Mouse (Mus musculus) kidney, adult 8-10 months (tissue): Measurements from ENCODE around the gene Trak1.

Experiments
- DNase-seq, 2 experiments: peaks; one replicate each; pipeline ENCODE4 v3.0.0; 2022

The Trak1 gene

DNA sequence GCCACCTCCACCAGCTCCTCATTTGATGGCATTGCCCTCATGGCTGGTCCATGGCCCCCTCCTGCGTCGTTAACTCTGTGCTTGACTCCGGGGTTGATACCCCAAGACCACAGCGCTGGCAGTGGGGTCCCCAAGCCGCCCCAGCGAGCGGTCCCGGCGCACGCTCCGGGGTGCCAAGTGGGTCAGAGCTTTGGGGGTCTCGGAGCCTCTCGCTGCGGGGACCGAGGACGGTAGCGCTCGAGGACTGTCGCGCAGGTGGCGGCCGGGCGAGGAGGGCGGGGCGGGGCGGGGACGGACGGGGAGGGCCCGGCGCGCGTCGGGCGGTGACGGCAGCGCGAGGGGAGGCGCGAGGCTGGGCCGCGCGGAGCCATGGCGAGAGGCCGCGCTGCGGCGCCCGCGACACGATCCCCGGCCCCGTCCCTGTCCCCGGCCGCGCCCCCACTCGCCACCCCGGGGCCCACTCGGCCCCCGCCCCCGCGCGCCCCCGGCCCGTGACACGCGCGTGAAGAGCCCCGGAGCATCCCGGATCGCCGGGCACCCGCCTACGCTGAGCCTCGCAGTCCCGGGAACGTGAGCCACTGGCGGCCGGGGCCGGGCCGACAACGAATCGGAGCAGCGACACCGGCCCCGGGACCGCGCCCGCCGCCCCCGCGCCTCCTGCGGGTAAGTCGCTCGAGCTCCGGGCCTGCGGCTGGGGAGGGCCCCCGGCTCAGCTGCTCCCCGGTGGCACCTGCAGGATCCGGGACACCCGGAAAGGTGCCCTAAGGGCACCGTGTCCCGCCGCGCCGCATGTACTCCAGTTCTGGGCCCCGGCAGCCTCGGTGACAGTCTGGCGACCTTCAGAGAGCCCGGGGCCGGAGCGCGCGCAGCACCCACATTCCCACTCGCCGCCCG, at the start of gene Trak1:
TSS of gene Trak1 (plus strand) at position 332 of the 894 bp plus-strand sequence.
- DNase-seq, result peak in 1 of 2 experiments; percentile 45

DNA sequence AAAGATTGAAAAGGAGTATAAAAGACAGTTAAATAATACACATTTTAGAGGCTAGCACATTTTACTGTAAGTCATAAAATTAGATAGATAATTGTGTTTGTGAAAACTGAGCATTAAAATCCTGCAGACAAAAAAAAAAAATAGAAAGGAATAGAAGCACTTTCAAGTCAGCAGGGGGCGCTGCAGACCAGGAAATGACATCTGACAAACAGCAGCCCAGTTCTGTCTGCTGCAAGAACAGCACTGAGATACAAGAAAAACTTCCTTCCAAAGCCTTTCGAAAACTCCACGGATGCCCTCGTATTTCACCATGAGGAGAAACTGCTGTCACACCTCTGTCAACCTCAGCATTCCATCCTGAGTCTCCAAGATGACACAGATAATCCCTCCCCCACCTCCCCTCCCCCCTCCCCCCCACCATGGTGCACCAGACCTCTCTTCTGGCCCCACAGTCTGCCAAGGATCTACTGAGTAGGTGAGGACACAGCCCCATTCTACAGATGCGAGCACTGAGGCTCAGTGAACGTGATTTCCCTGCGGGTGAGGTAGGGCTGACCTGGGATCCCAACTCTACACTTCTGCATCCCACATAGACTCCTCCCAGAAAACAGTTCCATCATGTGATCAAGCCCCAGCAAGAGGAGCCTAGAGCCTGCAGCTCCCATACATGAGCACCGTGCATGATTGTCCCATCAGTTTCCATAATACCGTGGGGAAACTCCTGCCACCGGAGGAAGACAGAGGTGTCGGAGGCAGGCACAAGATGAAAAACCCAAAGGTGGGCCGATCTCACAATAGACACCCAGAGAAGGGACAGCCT, 49.1 kb upstream of the Trak1 start:
- peak; percentile 62 to 87 for DNase-seq

DNA sequence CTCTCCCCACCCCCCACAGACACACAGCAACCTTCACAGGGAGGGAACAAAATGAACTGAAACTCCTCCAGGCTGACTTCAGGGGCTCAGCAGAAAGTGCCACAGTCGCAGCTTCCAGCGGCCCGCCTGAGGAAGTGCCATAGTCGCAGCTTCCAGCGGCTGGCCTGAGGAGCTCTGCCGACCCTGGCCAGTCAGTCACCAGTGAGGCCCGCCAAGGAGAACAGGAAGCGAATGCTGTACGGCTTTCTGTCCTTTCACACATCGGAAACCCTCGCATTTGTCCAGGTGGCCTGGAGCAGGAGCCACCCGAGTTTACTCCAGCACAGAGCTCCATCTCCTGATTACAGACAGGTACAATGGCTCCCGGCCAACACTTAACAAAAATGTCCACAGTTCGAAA, 47.5 kb upstream of the Trak1 start:
- DNase-seq, result no peak

DNA sequence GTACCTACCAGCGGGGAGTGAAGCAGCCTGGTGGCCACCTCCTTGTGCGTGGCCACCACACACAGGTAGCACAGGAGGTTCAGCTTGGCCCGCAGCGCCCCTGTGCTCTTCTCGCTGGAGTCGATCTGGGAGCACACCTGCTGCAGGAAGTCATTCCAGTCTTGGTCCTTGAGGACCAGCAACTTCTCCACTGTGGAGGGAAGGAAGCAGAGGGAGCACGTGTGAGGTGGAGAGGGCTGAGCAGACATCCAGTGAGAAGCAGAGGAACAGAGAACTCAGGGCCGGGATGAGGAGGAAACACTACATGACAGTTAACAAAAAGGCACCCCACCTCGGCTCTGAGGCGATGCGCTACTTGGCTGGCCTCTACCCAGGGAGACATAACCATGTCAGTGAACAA, 46.4 kb upstream of the Trak1 start:
- DNase-seq, result no peak

DNA sequence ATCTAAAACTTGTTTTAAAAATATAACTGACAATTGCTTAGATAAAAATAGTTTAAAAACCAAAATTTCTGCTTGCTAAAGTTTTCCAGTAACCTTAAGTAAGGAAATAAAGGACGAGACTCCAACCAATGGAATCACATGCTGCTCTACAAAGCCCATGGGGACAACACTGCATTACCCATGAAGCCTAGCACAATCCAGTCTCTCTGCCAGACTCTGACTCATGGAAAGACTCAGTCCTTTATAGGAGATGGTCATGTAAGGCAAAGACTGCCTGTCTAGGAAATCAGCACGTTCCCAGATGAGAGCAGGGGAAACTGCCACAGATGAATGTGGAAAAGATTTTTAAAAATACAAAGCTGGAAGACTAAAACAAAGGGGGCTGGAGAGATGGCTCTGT, 43.3 kb upstream of the Trak1 start:
- DNase-seq, result no peak

DNA sequence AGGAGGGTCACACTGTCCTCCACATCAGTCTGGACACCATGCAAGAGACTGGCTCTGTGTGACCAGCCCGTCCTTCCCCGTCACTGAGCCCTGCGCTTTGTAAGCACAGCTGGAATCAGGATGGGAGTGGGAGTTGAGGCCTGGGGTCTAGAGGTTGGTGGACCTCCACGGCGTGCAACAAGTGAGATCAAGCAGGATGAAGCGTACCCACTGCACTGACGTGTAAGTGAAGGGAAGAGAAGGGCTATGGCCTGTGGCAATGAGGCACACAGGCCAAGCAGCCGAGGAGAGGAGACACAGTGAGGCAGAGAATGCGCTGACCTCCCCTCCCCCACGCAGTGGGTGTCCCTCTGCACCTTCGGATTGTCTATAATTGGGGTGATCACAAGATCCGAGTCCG, 42.5 kb upstream of the Trak1 start:
- no peak for DNase-seq

DNA sequence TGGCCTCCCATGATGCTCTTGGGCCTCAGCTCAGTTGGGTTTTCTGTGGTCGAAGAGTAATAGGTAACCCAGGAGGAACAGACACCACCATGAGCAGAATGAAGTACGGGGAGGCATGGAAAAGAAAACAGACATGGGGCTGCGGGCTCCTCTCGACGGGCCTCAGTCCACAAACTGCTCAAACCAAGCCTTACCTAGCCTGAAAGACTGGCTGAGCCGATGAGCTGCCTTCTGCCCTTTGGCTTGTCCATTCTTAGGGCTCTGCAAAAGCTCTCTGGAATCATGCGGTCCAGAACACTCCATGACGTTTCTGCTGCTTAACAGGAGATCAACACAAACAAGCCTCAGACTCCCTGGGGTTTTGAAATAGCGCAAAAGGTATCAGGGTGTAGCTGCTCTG, 40.2 kb upstream of the Trak1 start:
- no peak for DNase-seq

DNA sequence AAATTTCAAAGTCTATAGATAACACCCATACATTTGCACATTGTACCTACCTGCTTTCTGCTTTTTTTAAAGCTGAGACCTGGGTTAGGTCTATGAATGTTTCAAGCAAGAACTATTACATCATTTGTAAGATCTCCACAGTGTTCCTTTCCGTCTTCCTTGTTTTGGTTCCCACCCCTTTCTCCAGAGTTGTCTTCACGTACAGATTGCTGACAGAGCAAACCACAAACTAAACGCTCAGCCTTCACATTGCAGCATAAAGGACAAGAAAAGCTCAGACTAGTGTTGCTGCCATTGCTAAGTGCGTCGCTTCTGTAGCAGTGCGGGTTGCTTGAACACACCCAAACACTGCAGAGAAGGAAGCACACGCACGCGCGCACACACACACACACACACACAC, 32.0 kb upstream of the Trak1 start:
- no peak for DNase-seq

DNA sequence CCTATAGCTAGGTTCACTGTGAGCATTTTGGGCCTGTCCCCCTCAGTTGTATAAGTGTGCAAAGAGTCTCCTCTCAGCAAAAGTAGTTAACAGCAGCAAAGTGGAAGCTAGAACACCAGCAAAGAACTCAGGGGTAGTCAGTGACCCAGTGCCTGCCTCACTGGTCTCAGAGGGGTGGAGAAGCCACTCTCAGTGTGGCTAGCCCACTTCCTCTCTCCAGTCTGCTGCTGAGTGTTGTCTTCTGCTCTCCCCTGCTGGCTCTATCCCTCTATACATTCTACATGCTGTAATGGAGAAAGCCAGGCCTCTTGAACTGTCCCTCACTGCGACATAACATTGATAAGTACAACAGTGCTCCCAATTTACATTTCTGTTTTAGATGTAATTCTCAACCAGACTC, 26.2 kb upstream of the Trak1 start:
- no peak for DNase-seq

DNA sequence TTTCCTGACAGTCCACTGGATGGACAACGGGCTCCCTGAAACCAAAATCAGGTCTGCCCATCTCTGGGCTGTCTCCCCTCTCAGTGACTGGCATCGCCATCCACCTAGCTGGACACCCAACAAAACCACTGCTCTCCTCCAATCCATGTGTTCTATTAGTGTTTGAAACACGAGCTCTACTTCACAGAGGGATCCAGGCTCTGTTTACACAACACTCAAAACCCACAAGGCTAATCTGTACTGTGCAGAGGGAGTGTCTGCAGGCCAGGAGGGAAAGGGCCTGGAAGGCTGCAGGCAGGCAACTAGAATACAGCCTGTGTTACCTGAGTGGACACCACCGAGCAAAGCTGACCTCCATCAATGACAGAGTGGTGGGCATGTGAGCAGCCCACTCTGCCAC, 25.7 kb upstream of the Trak1 start:
- no peak for DNase-seq

DNA sequence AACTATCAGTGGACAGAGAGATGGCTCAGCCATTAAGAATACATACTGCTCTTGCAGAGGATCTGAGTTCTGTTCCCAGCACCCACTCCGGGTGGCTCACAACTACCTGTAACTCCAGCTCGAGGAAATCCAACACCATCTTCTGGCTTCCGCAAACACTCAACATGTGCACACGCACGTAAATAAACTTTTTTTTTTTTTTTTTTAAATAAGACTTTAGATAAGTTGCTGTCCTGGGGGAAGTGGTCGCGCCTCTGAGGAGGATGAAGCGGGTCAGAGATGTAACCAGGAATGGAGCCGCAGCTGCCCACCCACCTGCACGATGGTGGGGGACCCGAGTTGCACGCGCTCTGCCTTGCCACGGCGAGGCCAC, 20.6 kb upstream of the Trak1 start:
- DNase-seq, result no peak

DNA sequence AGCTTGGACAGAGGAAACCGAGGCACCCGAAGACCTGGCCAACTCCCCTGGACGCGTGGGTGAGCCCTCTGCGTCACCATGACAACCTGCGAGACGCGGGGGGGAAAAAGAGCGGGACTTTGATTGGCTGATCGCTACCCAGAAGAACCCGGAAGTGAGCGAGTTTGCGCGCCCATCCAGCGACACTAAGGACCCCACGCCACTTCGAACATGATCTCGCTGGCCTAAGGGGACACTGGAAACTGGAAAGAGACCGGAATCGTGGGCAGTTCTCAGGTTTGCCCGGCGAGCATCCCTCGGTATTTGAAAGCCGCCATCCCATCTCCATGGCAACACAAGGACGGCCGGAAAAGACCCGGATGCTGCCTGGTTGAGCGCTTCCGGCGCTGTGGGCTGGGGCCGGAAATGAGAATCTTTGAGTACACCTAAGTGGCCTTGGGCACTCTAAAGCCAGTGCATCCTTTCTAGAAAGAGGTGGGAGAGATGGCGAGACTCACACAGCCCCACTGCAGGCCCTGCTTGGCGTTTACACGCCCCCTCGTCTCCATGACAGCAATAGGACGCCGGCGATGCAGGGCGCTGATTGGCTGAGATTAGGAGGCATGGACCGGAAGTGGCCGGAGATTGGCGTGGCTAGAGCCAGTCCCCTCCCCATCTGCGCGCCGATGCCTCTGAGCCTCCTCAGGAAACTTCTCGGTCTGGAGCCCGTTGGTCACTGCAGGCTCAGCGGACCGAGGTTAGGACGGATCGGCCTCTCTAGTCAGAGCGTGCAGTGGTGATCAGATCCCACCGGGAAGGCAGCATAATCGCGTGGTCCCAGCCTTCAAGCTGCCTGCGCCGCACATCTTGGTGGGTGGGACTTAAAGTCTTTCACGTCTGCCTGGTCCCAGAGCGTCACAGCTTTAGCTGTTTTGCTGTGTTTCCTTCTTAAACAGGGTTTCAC, 19.9 kb upstream of the Trak1 start, which contains the start of gene Ulk4:
TSS of gene Ulk4 (minus strand) at position 80 of the 943 bp plus-strand sequence.
- DNase-seq, result peak; percentile 93 to 95

DNA sequence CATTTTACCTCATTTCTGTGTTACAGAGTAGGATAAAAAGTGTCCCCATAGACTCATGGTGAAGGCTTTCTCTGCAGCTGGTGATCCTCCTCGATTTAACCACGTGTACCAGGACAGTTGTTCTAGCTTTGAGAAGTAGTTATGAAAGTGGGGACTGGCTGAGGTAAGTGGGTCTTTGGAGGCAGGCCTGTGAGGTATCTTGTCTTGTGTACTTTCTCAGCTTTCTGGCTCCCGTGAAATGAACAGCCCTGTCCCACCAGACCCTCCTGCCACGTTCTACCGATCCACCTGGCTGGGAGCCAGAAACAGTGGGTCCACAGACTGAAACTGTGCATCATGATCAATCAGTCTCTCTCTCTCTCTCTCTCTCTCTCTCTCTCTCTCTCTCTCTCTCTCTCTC, 18.1 kb upstream of the Trak1 start:
- DNase-seq, result no peak

DNA sequence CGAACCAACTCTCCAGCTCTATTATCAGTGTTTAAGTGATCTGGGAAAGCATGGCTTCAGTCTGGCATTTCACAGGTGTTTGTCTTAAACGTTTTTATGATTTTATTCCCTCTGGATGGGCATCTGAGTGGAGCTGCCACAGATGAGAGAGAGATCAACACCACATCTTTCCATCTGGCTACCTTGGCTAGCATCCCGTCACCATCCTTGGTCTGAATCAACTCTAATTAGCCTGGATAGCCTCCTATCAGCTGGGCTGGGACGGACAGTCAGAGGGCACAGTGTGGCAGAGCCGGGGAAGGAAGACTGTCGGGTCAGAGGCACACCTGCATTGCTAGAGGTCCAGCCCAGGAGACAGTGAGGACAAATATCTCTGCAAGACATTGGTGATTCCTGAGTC, 15.4 kb upstream of the Trak1 start:
- no peak for DNase-seq

DNA sequence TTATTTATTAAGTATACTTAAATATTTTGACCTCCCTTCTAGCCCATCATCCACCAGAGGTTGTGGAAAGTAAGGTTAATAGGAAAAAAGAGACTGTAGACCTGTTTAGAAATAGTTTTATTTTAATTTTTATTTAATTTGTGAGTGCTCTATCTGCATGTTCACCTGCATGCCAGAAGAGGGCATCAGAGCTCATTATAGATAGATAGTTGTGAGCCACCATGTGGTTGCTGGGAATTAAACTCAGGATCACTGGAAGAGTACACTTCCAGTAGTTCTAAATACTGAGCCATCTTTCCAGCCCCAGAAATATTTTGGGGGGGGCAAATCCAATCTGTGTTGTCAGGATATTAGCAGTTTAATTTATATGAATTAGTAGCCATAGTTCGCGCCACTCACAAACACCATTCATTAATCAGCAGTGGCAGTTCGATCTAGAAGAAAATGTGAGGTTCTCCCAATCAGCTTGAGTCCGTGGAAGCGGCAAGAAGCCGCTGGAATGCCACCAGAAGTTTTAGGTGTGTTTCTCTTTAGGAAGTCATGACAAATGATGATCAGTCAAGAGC, 13.6 kb upstream of the Trak1 start:
- DNase-seq, result no peak

DNA sequence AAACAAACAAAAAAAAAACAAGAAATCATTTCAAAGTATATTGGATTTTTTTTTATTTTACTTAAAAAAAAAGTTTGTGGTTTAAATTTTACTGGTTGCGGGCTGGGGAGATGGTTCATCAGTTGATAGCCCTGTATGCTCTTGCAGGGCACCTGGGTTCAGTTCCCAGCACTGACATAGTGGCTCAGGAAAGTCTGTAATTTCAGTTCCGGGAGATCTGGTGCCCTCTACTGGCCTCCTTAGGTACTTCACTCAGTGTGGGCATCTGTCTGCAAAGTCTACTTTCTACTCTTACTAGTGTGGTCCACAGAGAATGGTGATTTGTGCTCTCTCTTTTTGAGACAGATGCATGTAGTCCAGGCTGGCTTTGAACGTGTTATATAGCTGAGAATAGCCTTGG, 12.9 kb upstream of the Trak1 start:
- peak in 1 of 2 experiments; percentile 53 for DNase-seq

DNA sequence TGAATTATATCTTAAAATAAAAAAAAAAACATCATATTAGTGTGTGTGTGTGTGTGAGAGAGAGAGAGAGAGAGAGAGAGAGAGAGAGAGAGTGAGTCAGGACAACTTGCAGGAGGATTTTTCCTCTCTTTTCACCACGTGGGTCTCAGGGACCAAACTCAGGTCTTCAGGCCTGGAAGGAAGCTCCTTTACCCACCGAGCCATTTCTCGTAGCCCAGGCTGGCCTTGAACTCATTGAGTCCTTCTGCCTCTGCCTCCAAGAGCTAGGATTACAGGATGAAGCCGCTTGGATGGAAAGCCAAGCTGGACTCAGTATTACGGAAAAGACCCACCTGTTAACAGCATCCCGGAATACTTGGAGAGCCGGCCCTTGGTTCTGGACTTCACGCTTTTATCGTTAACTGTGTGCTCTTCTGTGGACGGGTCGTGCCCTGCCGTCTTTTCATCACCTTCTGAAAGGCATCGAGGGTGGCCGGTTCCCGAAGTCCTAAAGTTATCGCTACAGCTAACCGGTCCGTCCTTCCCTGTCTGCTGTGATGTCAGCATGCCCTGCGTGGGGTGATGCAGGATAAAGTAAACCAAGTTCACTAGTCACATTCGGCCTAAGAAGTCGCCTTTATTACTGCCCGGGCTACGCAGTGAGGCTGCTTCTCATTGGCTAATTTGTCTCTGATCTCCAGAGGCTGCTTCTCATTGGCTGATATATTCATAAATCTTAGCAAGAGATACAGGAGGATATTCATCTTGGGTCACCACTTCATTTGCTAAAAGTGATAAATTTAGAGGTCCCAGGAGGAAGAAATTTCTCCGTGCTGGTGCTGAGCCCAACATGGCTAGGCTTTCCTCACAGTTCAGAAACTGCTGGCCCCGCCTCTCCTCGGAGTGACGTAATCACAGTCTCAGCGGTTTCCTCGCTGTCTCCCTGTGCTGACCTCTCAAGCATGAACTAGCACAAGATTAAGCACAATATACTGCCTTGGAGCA, 11.7 kb upstream of the Trak1 start:
- DNase-seq, result peak; percentile 75 to 90

DNA sequence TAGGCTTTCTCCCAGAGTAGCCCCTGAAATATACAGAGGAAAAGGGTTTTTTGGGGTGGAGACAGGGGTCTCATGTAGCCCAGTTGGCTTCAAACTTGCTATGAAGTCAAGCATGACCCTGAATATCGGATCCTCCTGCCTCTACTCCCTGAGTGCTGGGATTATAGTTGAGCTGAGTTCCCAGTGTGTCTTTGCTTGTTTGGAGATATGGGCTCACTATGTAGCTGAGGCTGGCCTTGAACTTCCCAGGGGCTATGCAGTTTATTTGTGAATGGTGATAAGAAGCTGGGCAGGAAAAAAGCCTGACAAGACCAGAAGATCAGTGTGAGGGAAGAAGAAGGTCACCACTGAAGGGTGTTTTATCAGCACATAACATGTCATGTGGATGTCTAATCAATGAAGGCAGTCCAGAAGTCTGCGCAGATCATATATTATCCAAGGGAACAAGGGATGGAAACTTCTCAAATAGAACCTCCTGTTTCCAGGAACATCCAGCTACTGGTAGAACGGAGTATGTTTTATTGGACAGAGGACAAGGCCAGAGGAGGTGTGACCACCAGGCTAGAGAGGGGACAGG, 10.9 kb upstream of the Trak1 start:
- no peak for DNase-seq

DNA sequence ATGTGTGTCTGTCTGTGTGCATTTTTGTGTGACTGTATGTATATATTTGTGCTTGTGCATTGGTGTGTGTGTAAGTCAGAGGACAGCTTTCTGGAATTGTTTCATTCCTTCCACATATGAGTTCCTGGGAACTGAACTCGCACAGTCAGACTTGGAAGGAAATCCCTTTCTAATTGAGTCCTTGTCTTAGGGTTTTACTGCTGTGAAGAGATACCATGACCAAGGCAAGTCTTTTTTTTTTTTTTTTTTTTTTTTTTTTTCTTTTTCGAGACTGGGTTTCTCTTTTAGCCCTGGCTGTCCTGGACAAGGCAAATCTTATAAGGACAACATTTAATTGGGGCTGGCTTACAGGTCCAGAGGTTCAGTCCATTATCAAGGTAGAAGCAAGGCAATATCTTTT, 6.0 kb upstream of the Trak1 start:
- DNase-seq, result no peak

DNA sequence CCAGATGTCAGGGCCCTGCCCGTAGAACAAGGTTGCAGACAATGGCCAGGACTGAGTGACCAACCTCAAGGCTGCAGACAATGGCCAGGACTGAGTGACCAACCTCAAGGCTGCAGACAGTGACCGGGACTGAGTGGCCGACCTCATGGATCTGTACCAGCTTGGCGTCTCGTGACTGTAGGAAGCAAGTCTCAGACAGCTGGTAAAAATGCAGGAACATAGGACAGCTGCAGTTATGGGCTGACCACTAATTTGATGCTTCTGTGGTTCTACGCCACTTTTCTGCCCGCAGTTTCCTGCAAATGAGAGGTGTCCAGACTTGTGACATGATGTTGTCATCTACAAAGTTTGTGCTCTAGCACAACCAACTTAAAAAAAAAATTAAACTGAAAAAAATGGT, 4.1 kb upstream of the Trak1 start:
- no peak for DNase-seq

DNA sequence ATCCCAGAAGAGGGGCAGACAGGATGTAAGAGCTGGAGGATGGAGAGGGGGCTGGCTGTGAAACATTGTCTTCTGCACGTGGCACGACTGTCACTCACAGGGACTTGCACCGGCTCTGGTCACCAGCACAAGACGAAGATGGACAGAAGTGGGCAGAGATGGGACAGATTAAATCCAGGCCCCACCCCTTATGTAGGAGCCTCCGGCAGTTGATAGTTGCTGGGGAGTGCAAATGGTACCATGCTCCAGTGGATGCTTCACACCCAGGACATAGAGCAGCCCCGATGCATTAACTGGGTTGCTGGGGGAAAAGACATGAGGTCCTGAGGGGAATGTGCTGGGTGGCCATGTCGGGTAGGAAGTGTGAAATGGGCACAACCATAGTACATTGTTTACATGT, 2.1 kb upstream of the Trak1 start:
- no peak for DNase-seq
